Mouse (Mus musculus) heart, embryonic 12.5 days (tissue): Measurements from ENCODE around the gene Stra6. TPM values are rescaled to one million over a fixed set of nuclear protein-coding genes. Genes with fewer than 3 reads are reported as not detected.

ENCODE experiments used
- ATAC-seq: fragments of 200-750 bp; cut with Nextera tagmentation; 2 replicates; pipeline ENCODE4 v1.8.0; 2017; ENCODE audit warnings: moderate TSS enrichment, moderate library complexity; ENCODE audit not compliant: insufficient number of reproducible peaks, low FRiP score
- H3K27ac ChIP-seq: fragments of 300-500 bp; sonication (generic); 2 replicates; pipeline ENCODE4 v1.5.1; 2016; ENCODE audit warnings: mild to moderate bottlenecking, moderate library complexity; ENCODE audit not compliant: poor library complexity, severe bottlenecking
- H3K27me3 ChIP-seq: fragments of 300-500 bp; sonication (generic); replicated peaks from 2 replicates; pipeline ENCODE4 v1.6.1; 2016; ENCODE audit warnings: mild to moderate bottlenecking, moderate library complexity
- H3K36me3 ChIP-seq: fragments of 300-500 bp; sonication (generic); 2 replicates; pipeline ENCODE4 v1.6.1; 2016; ENCODE audit warnings: mild to moderate bottlenecking, moderate library complexity
- H3K4me1 ChIP-seq: fragments of 300-500 bp; sonication (generic); replicated peaks from 2 replicates; pipeline ENCODE4 v1.6.1; 2016; ENCODE audit warnings: mild to moderate bottlenecking
- H3K4me2 ChIP-seq: fragments of 300-500 bp; sonication (generic); 2 replicates; pipeline ENCODE4 v1.6.1; 2016; ENCODE audit warnings: mild to moderate bottlenecking, moderate library complexity
- H3K4me3 ChIP-seq: fragments of 300-500 bp; sonication (generic); 2 replicates; pipeline ENCODE4 v1.5.1; 2016; ENCODE audit warnings: mild to moderate bottlenecking
- H3K9ac ChIP-seq: fragments of 300-500 bp; sonication (generic); 2 replicates; pipeline ENCODE4 v1.6.1; 2016; ENCODE audit warnings: mild to moderate bottlenecking, moderate library complexity
- H3K9me3 ChIP-seq: fragments of 300-500 bp; sonication (generic); replicated peaks from 2 replicates; pipeline ENCODE4 v1.6.1; 2016; ENCODE audit warnings: mild to moderate bottlenecking, moderate library complexity
- WGBS: fragments of 180-500 bp; shearing (Covaris S2); methylation state at CpG from one replicate; pipeline ENCODE4 v1.1.7; 2016; 5-methylcytosine and 5-hydroxymethylcytosine counted together
- polyA plus RNA-seq: library from polyadenylated mRNA; unstranded; fragments of >200 nt; fragmentation: Nextera tagmentation; extraction: Ambion mirVana; gene quantifications from 2 replicates; pipeline ENCODE4 v1.2.1, GENCODE M21; 2016

Gene Stra6
- polyA plus RNA-seq, 1 experiment from 2014 or later: 1.00 TPM

DNA sequence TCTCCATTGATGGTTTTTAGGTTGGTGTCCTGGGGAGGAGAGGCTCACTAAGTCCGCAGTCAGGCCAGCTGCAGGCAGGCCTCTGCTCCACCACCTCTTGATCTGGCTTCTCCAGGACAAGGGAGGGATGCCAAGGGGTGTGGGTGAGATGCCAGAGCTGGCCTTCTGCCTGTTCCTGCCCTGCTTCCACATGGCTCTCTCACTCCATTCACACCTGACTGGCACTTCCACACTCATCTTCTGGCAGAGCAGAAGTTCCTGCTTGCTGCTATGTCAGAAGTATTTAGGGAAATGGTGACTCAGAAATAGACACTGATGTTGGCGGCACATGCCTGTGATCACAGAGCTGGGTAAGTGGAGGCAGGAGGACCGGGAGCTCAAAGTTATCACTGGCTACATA lies 4.0 kb downstream of the Stra6 start:
- no peak overlapping the region for H3K27ac ChIP-seq
- peaks cover 34% of the 10 kb centered on the region for H3K4me1 ChIP-seq
- no peak overlapping the region for H3K4me3 ChIP-seq
- ATAC-seq: no peak
- WGBS: 65% methylated on average over 3 of the region's 3 CpGs
- no peak overlapping the region for H3K4me2 ChIP-seq
- no peaks in the 10 kb centered on the region for H3K9me3 ChIP-seq
- H3K27me3 ChIP-seq: peaks cover 60% of the 10 kb centered on the region
- H3K36me3 ChIP-seq: no peaks in the 10 kb centered on the region
- H3K9ac ChIP-seq: no peak overlapping the region

DNA sequence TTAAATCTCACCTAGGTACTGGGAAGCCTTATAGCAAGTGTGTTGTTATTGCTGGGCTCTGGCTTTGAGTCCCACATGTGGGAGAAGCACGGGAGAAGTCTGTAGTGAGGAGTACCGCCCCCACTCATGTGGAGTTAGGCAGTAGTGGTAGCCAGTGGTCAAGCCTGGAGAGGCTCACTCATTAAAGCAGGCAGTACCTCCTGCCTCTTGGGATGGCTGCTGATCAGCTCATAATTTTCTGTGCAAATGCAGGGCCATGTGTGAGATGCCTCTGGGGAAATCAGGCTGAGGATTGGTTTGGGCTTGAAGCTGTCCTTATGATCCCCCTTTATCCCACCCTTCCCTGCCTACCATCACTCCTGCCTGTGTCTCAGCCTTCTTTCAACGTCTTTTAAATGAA lies 11.0 kb downstream of the Stra6 start:
- no peak overlapping the region for H3K4me2 ChIP-seq
- H3K9me3 ChIP-seq: no peaks in the 10 kb centered on the region
- H3K27me3 ChIP-seq: peaks cover 63% of the 10 kb centered on the region
- no peak overlapping the region for H3K4me3 ChIP-seq
- ATAC-seq: no peak
- no peak overlapping the region for H3K9ac ChIP-seq
- H3K4me1 ChIP-seq: peaks cover 9% of the 10 kb centered on the region; the same call in 1 of the 2 replicates
- no peaks in the 10 kb centered on the region for H3K36me3 ChIP-seq
- 45% methylated on average over 3 of the region's 3 CpGs for WGBS
- no peak overlapping the region for H3K27ac ChIP-seq

DNA sequence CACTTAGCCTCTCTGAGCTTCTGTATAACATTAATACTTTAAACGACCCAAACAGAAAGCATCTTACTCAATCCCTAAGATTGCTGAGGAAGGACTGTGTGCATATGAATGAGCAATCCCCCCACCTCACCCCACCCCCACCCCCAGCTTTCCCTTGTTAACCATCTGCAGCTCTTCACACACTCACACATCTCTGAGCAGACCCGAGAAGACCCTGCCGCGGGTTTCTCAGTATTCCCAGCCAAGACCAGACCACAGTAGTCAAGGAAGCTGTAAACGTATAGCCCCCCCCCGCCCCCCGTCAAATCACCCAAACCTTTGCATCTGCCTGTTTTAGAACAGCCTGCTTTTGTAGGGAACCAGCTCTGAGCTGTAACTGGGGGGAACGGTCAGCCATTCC lies 21.0 kb downstream of the Stra6 start:
- Histone ChIP-seq H3K27ac (no peak overlapping the region), H3K36me3 (no peaks in the 10 kb centered on the region), H3K9ac (no peak overlapping the region), H3K4me3 (no peak overlapping the region), H3K4me1 (peaks cover 22% of the 10 kb centered on the region), H3K27me3 (peaks cover 55% of the 10 kb centered on the region), H3K9me3 (no peaks in the 10 kb centered on the region), H3K4me2 (no peak overlapping the region)
- WGBS: 18% methylated on average over 8 of the region's 8 CpGs
- no peak for ATAC-seq

DNA sequence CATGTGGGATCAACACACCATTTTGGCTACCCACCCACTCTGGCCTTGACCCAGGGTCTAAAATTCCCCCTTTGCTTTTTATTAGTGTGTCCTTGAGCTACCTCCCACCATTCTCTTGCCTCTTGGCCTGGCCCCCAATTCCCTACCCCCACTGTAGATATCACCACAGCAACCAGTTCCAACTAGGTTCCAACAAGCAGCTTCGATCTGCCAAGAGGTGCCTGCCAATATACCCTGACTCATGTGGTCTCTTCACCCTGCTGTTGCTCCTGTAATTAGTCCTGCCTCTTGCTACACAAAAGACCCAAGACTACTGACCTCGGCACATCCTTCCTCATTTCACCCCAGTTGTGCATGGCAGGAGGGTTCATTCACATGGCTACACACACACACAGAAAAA lies 21.5 kb downstream of the Stra6 start:
- WGBS: 31% methylated on average over 2 of the region's 2 CpGs
- H3K9ac ChIP-seq: no peak overlapping the region
- no peak for ATAC-seq
- H3K36me3 ChIP-seq: no peaks in the 10 kb centered on the region
- H3K27ac ChIP-seq: no peak overlapping the region
- no peak overlapping the region for H3K4me2 ChIP-seq
- peaks cover 22% of the 10 kb centered on the region for H3K4me1 ChIP-seq
- no peak overlapping the region for H3K4me3 ChIP-seq
- peaks cover 60% of the 10 kb centered on the region for H3K27me3 ChIP-seq
- H3K9me3 ChIP-seq: no peaks in the 10 kb centered on the region

DNA sequence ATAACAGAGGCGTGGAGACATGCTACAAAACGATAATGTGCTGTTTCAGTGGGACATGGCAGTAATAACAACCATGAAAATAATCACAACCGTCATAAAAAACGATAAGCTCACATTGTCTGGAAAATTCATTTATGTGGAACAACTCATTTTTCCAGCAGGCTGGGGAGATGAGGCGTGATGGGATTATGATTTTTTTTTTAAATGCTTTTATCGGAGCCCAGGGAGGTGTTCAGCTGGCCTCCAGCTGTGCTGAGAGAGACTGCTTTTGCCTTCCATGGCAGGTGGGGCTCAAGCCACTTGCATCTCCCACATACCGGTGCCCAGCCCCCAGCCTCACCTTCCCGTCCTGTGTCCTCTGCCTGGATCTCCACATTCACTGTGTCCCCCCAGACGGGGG lies 22.6 kb downstream of the Stra6 start:
- Histone ChIP-seq H3K36me3 (no peaks in the 10 kb centered on the region), H3K9me3 (no peaks in the 10 kb centered on the region), H3K4me3 (no peak overlapping the region), H3K4me1 (peaks cover 22% of the 10 kb centered on the region), H3K27ac (no peak overlapping the region), H3K9ac (no peak overlapping the region), H3K27me3 (peaks cover 58% of the 10 kb centered on the region), H3K4me2 (no peak overlapping the region)
- no peak for ATAC-seq
- WGBS: 35% methylated on average over 9 of the region's 9 CpGs

DNA sequence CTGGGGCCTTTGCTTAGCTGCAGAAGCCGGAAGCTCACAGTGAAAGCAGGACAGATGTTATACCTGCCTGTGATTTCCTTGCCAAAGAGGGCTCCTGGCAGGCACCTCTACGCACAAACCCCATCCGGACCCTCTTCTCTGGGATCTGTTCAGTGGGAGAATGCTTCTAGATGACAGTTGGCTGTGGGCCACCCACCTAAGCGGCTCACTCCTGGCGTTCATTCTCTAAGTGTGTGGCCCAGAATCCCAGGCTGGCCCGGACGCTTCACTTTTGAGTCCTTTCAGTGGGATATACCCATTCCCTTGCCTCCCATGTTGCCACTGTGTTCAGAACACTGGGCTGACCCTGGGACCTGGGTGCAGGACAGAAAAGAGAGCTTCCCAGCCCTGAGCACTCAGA lies 23.3 kb downstream of the Stra6 start:
- Histone ChIP-seq H3K4me2 (no peak overlapping the region), H3K9me3 (no peaks in the 10 kb centered on the region), H3K36me3 (no peaks in the 10 kb centered on the region), H3K9ac (no peak overlapping the region), H3K4me3 (no peak overlapping the region), H3K4me1 (peaks cover 22% of the 10 kb centered on the region), H3K27ac (no peak overlapping the region), H3K27me3 (peaks cover 64% of the 10 kb centered on the region)
- 63% methylated on average over 7 of the region's 7 CpGs for WGBS
- no peak for ATAC-seq

DNA sequence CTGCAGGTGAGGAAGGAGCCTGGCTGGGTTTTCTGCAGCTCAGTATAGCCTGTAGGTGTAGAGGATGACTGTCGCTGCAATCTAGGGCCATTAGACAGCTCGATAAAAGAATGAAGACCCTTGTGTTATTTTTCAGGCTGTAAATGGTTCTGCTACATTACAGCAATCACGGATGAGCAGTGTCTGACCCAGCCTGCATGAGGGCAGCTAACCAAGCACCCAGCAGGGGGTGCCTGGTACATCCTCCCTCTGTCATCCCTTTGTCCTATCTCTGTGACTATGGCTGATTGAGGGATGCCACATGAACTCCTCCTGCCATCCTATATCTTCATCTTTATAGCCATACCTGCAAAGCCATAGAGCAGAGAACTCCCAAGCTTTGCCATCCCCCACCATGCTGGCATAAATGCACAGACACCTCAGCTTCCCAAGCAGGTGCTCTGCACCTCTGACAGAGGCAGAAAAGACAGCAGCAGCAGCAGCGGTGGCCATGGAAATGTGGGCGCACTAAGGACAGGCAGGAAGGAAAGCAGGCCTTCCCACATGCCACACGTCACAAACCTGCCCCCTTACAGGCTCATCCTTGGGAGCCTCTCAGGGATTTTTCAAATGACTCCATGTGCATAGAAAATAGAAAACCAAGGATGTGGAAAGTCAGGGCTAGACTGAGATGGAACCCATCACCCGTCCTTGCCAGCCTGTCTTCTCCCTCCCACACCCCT lies 23.9 kb downstream of the Stra6 start:
- Histone ChIP-seq H3K27ac (no peak overlapping the region), H3K27me3 (peaks cover 66% of the 10 kb centered on the region), H3K4me3 (no peak overlapping the region), H3K36me3 (no peaks in the 10 kb centered on the region), H3K9me3 (no peaks in the 10 kb centered on the region), H3K9ac (no peak overlapping the region), H3K4me2 (no peak overlapping the region), H3K4me1 (peaks cover 22% of the 10 kb centered on the region)
- no peak for ATAC-seq
- 59% methylated on average over 7 of the region's 7 CpGs for WGBS

DNA sequence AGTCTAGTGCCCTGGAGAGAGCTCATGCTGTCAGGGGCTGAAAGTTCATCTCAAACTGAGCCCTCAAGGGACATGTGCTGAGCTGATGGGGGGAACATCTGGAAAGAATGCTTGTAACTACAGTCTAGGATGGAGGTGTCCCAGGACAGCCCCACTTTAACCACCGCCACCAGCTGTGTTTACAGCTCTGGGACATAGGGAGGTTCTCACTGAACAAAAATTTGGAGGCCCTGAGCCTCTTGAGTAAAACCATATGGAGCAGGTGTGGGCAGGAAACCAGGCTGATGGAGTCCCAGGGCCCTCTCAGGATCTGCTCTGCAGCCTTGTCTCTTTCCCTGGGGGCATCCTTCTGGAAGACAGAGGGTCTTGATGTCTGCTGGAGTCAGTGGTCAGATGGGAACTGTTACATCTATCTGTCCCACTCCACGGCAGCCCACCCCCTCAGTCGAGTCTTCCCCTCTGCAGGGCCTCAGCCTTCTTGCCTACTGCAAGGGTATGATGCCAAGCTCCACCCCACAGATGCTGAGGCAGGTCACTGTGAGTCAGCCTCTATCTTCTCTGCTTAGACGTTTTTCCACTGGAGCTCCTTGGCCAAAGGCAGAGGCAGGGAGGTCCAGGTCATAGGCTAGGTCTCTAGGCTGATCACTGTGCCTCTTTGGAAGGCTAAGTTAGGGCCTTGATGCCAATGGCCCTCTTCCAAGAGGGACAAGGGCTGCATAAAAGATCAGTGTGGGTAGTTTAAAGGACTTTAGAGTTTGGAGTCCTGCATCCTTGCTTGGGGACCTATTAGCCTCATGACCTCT lies 28.2 kb downstream of the Stra6 start:
- 56% methylated on average over 4 of the region's 4 CpGs for WGBS
- no peak overlapping the region for H3K27ac ChIP-seq
- H3K4me2 ChIP-seq: no peak overlapping the region
- H3K9me3 ChIP-seq: no peaks in the 10 kb centered on the region
- peaks cover 59% of the 10 kb centered on the region for H3K27me3 ChIP-seq
- ATAC-seq: no peak
- H3K4me3 ChIP-seq: no peak overlapping the region
- no peaks in the 10 kb centered on the region; the same call in 1 of the 2 replicates for H3K4me1 ChIP-seq
- no peaks in the 10 kb centered on the region for H3K36me3 ChIP-seq
- H3K9ac ChIP-seq: no peak overlapping the region

DNA sequence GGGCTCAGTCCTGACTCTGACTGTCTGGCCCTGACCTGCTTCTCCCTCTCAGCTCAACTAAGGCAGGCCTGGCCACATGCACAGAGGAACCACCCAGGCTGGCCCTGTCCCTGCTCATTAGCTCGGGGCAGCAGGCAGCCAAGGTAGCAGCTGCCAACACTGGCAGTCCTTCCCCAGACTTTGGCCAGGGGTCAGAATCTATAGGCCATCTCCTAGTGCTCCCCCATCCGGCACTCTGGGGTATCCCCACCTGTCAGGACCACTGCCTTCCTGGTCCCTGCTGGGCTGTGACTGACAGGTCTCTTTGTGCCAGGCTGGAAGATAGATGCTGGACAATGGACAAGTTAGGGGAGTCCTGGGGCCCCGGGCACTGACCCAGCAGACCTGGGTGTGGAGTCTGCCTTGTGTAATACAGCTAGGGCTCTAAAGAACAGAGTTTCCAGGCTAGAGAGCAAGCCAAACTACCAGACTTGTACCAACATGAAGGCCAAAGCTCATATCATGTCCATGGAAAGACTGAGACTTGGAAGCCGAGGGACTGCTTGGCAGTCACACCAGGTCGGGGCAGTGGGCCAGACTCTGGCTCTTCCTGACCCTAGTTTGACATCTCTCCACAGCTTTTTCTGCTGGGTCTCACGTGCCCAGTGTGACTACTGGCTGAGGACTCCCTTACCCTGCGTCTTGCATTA lies 29.1 kb downstream of the Stra6 start:
- Histone ChIP-seq H3K4me2 (no peak overlapping the region), H3K9me3 (no peaks in the 10 kb centered on the region), H3K27me3 (peaks cover 59% of the 10 kb centered on the region), H3K27ac (no peak overlapping the region), H3K9ac (no peak overlapping the region), H3K4me1 (no peaks in the 10 kb centered on the region; the same call in 1 of the 2 replicates), H3K4me3 (no peak overlapping the region), H3K36me3 (no peaks in the 10 kb centered on the region)
- WGBS: 73% methylated on average over 7 of the region's 7 CpGs
- ATAC-seq: no peak

DNA sequence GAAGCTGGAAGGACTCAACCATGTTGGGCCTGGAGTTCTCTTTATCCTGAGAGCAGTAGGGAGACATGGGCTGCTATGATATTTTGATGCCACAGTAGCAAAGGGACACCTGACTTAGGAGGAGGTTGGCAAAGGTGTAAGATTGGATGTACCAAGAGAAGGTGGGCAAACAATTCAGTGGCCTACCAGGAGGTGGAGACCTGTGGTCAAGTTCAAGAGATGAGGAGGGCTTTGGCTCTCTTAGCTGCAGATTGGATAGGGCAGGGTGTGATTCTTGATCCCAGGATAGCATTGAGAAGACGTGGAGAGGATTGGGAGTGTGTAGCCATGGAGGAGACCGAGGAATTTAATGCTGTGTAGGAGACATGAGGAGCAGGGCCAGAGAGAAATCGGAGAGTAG lies 30.2 kb downstream of the Stra6 start:
- H3K9me3 ChIP-seq: no peaks in the 10 kb centered on the region
- no peak overlapping the region for H3K9ac ChIP-seq
- ATAC-seq: no peak
- no peaks in the 10 kb centered on the region for H3K36me3 ChIP-seq
- H3K27me3 ChIP-seq: peaks cover 58% of the 10 kb centered on the region
- 61% methylated on average over 3 of the region's 3 CpGs for WGBS
- H3K4me1 ChIP-seq: no peaks in the 10 kb centered on the region; the same call in 1 of the 2 replicates
- H3K4me2 ChIP-seq: no peak overlapping the region
- H3K4me3 ChIP-seq: no peak overlapping the region
- no peak overlapping the region for H3K27ac ChIP-seq

DNA sequence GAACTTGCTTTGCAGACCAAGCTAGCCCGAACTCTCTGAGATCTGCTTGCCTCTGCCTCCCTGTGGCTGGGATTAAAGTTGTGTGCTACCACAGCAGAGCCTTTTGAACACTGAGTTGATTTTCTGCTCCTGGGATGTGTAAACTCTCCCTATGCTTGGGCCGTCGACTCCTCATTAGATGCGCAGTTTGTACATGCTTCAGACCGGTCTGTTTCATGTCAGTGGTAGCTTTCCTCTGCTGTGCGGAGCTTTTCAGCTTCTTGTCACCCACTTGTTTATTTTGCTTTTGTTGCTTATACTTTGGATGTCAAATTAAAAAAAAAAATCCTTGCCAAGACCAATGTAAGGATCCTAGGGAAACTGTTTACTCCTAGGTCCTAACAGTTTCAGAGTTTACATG lies 32.4 kb downstream of the Stra6 start:
- Histone ChIP-seq H3K9ac (no peak overlapping the region), H3K27me3 (peaks cover 51% of the 10 kb centered on the region), H3K4me2 (no peak overlapping the region), H3K36me3 (no peaks in the 10 kb centered on the region), H3K4me1 (peaks cover 11% of the 10 kb centered on the region), H3K4me3 (no peak overlapping the region), H3K9me3 (no peaks in the 10 kb centered on the region), H3K27ac (no peak overlapping the region)
- no peak for ATAC-seq
- WGBS: 67% methylated on average over 6 of the region's 6 CpGs
